Mouse (Mus musculus) bone marrow, adult 2 months (tissue): Measurements from ENCODE around the gene Magi2. TPM values are rescaled to one million over a fixed set of nuclear protein-coding genes. Genes with fewer than 3 reads are reported as not detected.
"Not testable (repeated sequence)": the region's sequence is repeated elsewhere in the genome, so short reads cannot be mapped to it uniquely, and the experiment has no call there.

Experiments used
- H3K27ac ChIP-seq: fragments of 200-500 bp; 2 replicates; pipeline ENCODE4 v1.5.1; 2012; ENCODE audit warnings: low read depth, mild to moderate bottlenecking, control low read depth, inconsistent platforms, low read length; ENCODE audit not compliant: control insufficient read depth, poor library complexity, insufficient read depth
- H3K4me1 ChIP-seq: fragments of 200-500 bp; 2 replicates; pipeline ENCODE4 v1.6.1; 2011; ENCODE audit warnings: low read length; ENCODE audit not compliant: control insufficient read depth, insufficient read depth
- H3K4me3 ChIP-seq: fragments of 200-500 bp; replicated peaks from 2 replicates; pipeline ENCODE3; 2011; ENCODE audit warnings: mild to moderate bottlenecking, low read depth, low read length, control low read depth; ENCODE audit not compliant: control insufficient read depth
- CTCF ChIP-seq: fragments of 200-500 bp; IDR thresholded peaks from 2 replicates; pipeline ENCODE4 v1.5.1; 2011; ENCODE audit warnings: low read length, control low read depth; ENCODE audit not compliant: control insufficient read depth, insufficient read depth
- POLR2A ChIP-seq: fragments of 200-500 bp; IDR thresholded peaks from 2 replicates; pipeline ENCODE4 v1.6.1; 2011; ENCODE audit warnings: low read depth, mild to moderate bottlenecking, control low read depth, low read length, borderline replicate concordance; ENCODE audit not compliant: control insufficient read depth
- WGBS: fragments of 180-500 bp; shearing (Covaris S2); methylation state at CpG from one replicate; pipeline ENCODE4 v1.1.7; 2018; 5-methylcytosine and 5-hydroxymethylcytosine counted together
- polyA plus RNA-seq: library from polyadenylated mRNA; stranded (reverse); fragments of >200 nt; gene quantifications from 2 replicates; pipeline ENCODE4 v1.2.4, GENCODE M21; 2011; ENCODE audit warnings: low replicate concordance; ENCODE audit not compliant: missing spikeins, insufficient read depth, insufficient read length

Gene Magi2
- polyA plus RNA-seq, 1 experiment, result 0.47 TPM

DNA sequence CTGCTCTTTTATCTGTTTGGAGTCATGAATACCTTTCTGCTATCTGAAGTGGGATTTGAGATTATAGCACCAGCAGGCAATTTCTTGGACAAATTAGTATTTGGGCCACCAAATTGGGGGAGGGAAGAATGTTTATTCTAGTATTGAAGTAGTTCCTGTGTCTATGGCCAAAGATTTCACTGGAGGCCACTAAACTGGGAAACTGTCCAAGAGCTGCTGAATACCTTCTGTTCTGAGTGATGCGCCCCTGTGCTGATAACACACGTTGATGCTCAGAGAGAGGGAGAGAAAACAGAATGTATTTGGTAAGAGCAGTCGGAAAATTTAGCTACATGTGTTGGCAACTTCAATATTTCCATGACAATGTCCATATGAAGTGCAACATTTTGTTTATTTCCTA, 169.0 kb downstream of the Magi2 start:
- WGBS, result 75% methylated on average over 3 of the region's 3 CpGs
- H3K4me3 ChIP-seq, result no peak overlapping the region
- no peak for TF ChIP-seq POLR2A
- TF ChIP-seq CTCF, result no peak
- H3K27ac ChIP-seq, result no peak overlapping the region
- no peaks in the 10 kb centered on the region for H3K4me1 ChIP-seq

DNA sequence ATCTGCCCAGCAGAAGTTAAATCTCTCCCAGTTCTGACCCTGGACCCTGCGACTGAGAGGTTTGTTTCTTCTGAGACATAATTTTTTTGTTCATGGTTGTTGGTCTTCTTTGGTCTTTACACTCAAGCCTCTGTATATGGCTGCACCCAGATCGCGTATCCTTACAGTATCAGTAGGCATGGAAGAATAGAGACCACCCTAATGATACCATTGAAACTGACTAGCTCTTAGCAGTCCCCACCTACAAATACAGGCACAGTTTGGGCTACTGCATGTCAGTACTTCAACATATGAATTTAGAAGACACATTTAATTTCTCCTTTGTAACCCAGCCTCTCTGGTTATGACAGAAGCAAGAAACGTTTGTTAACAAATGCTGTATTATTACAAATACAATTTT, 173.5 kb downstream of the Magi2 start:
- TF ChIP-seq CTCF (no peak), POLR2A (no peak)
- H3K27ac ChIP-seq, result no peak overlapping the region
- H3K4me3 ChIP-seq, result no peak overlapping the region
- WGBS, result 75% methylated on average over 4 of the region's 4 CpGs
- no peaks in the 10 kb centered on the region for H3K4me1 ChIP-seq

DNA sequence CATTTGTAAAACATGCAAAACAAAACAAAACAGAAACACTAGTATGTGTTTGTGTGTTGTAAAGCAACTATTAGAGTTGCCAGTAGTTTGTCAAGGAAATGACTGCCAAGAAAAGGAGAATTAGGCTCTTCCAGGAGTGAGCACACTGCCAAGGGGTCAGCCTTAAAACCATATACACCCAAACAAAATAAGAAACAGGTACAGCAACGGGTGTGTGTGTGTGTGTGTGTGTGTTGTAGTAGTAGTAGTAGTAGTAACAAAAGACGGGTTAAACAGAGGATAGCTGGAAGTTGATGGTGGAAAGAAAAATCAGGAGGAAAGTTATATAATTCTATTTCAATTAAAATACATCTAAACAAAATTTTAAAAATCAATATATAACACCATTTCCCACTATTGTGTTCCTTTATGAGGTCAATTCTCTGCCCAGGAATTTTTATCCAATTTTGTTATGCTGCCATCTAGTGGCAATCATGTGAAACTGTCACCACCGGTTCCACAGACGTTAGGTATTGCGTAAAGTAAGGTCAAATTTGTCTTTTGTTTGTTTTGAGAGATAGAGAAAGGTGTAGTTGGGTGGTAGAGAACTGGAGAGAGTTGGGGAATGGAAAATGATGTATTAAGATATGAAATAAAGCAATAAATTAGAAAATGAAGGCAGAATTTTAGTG, 174.0 kb downstream of the Magi2 start:
- no peak for TF ChIP-seq CTCF
- TF ChIP-seq POLR2A, result no peak
- no peak overlapping the region for H3K27ac ChIP-seq
- H3K4me1 ChIP-seq, result no peaks in the 10 kb centered on the region
- WGBS, result 41% methylated on average over 5 of the region's 5 CpGs
- no peak overlapping the region for H3K4me3 ChIP-seq

DNA sequence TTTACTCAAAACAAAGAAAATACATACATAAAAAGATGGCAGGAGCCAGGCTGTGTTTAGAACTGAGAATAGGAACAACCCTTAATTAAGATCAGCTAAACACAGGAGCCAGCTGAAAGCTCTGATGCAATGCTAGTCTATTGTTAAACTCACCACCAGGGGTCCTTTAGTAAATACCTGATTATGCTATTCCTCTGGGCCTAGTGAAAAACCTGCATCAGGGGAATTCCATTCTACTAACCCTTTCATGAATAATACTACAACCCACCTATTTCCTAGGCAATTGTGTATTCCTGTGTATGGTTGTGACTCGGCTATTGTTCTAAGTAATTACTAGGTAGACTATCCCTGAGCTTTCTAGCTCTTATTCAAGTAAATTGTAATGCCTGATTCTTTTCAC, 177.4 kb downstream of the Magi2 start:
- H3K27ac ChIP-seq, H3K4me1 ChIP-seq, H3K4me3 ChIP-seq: not testable (repeated sequence)
- 78% methylated on average over 1 of the region's 1 CpGs for WGBS

DNA sequence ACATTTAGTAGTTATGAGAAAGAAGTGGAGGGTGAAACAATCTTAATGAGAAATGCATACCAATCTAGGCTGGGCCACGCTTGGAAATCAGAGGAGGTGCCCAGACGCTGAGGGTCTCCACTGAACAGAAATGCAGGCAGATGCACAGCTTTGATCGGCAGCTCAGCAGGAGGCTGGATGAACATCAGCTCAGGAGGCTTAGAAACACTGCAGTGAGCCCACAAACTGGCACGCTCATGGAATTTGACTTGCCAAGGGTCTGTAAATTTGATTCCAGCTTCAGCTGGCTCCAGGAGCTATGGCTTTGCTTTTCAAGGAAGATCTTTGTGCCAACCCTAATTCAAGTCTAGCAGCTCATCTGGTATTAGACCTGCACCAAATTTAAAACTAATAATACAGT, 187.7 kb downstream of the Magi2 start:
- no peak for TF ChIP-seq POLR2A
- no peak for TF ChIP-seq CTCF
- WGBS, result 69% methylated on average over 4 of the region's 4 CpGs
- Histone ChIP-seq H3K4me3 (no peak overlapping the region), H3K4me1 (no peaks in the 10 kb centered on the region), H3K27ac (no peak overlapping the region)

DNA sequence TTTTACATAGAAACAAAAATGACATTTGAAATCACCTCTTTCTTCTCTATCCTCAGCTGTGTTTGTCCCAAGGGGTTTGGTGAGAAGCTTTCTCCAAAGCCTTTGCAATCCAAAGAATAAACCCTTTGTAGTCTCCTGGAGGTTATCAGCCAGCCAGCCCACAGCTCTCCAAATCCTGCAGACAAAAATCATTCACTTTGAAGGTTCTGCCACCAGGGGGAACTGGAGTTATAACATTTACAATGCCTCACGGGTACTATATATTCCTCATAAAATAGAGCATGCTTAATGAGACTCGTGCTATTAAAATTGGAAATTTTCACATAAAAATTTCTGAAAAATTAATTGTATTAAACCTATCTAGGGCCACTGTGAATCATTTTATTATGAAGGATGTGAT, 202.5 kb downstream of the Magi2 start:
- WGBS, result 21% methylated on average over 2 of the region's 2 CpGs
- Histone ChIP-seq H3K27ac (no peak overlapping the region), H3K4me1 (no peaks in the 10 kb centered on the region), H3K4me3 (no peak overlapping the region)
- TF ChIP-seq POLR2A, result no peak
- no peak for TF ChIP-seq CTCF

DNA sequence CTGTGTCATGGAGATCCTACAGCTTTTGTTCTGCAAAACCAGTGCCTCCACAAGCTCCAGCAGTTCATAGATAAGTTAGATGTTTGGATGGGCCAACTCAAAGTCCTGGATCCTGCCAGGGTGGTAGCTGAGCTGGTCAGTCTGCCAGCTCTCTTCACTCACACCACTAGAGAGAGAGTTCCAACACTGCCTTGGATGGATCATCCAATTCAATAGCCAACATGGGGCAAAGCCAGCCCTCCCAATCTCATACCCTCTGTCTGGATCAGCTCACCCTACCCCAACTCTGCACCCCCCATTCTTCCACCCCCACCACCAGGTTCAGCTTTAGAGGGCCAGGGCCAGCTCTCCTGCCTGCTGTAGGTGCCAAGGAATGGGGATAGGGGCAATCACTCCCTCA, 235.7 kb downstream of the Magi2 start:
- no peak overlapping the region for H3K4me3 ChIP-seq
- H3K27ac ChIP-seq, result no peak overlapping the region
- no peak for TF ChIP-seq CTCF
- TF ChIP-seq POLR2A, result no peak
- H3K4me1 ChIP-seq, result no peaks in the 10 kb centered on the region

DNA sequence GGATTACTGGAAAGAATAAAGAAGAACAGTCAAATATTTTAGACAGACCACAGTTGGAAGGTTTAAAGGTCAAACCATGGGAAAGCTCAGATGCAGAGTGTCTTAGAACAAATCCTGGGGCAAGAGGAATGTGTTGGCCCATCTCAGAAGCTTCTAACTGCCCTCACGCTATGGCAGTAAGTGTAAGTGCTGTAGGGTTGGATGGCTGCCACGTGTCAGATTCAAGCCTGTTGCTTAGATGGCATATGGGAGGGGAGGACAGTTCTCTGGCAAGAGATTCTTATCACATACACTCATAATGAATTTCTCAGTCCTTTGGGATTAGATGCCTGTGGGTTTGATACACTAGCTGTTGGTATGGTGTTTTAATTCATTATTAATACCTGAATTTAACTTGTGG, 238.5 kb downstream of the Magi2 start:
- no peak overlapping the region for H3K27ac ChIP-seq
- no peak overlapping the region for H3K4me3 ChIP-seq
- H3K4me1 ChIP-seq, result no peaks in the 10 kb centered on the region
- 50% methylated on average over 2 of the region's 2 CpGs for WGBS
- TF ChIP-seq CTCF (no peak), POLR2A (no peak)

DNA sequence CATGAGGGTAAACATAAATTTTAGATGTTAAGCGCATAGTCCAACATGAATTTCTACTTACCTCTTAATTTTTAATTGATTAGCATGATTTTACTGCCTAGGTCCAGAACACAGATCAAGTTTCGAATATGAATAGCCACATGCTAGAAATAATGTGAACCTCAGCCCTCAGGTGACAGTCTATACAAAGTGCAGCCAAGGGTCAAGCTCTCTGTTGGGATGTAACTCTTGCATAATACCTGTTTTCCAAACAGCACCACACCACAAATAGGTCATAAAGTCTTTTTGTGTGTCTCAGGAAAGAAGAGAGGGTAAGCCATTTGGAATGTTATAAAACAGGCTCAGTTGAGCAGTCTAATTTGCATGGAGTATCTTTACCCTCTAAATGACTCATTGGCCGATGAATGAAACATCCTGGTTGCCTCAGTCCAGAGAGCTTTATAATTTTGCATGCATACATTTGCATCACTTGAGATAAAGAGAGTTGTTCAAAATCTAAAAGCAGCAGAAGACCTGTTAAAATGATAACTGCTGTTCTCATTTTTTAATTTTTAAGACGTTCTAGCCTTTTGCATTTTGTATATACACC, 246.1 kb downstream of the Magi2 start:
- TF ChIP-seq POLR2A (no peak), CTCF (no peak)
- Histone ChIP-seq H3K27ac (no peak overlapping the region), H3K4me3 (no peak overlapping the region), H3K4me1 (no peaks in the 10 kb centered on the region)
- 74% methylated on average over 4 of the region's 4 CpGs for WGBS
